Mouse (Mus musculus) liver, embryonic 11.5 days (tissue): ENCODE measurements around the gene Ms4a5. TPM values are rescaled to one million over a fixed set of nuclear protein-coding genes. Genes with fewer than 3 reads are reported as not detected.
"Not testable (repeated sequence)": the region's sequence is repeated elsewhere in the genome, so short reads cannot be mapped to it uniquely, and the experiment has no call there.

ENCODE experiments used
- ATAC-seq: fragments of 200-750 bp; cut with Nextera tagmentation; replicated peaks from 2 replicates; pipeline ENCODE4 v1.8.0; 2017; ENCODE audit warnings: moderate number of reproducible peaks, mild to moderate bottlenecking, moderate TSS enrichment, moderate library complexity; ENCODE audit not compliant: low FRiP score
- DNase-seq: peaks from one replicate; pipeline ENCODE4 v3.0.0-alpha.2; 2017; ENCODE audit warnings: low spot score
- H3K27ac ChIP-seq: fragments of 300-500 bp; sonication (generic); 2 replicates; pipeline ENCODE4 v1.5.1; 2014; ENCODE audit warnings: mild to moderate bottlenecking, low read depth, low read length, control low read depth
- H3K27me3 ChIP-seq: fragments of 300-500 bp; sonication (generic); replicated peaks from 2 replicates; pipeline ENCODE4 v1.6.1; 2014; ENCODE audit warnings: low read length, mixed read lengths; ENCODE audit not compliant: control insufficient read depth, insufficient read depth
- H3K36me3 ChIP-seq: fragments of 300-500 bp; sonication (generic); 2 replicates; pipeline ENCODE4 v1.6.1; 2014; ENCODE audit warnings: mild to moderate bottlenecking, low read length, moderate library complexity, mixed read lengths; ENCODE audit not compliant: control insufficient read depth, insufficient read depth
- H3K4me1 ChIP-seq: fragments of 300-500 bp; sonication (generic); replicated peaks from 2 replicates; pipeline ENCODE4 v1.6.1; 2014; ENCODE audit warnings: low read length, mixed read lengths; ENCODE audit not compliant: control insufficient read depth, insufficient read depth
- H3K4me2 ChIP-seq: fragments of 300-500 bp; sonication (generic); 2 replicates; pipeline ENCODE4 v1.6.1; 2014; ENCODE audit warnings: mild to moderate bottlenecking, control low read depth, moderate library complexity
- H3K4me3 ChIP-seq: fragments of 300-500 bp; sonication (generic); 2 replicates; pipeline ENCODE4 v1.5.1; 2014; ENCODE audit warnings: low read depth, low read length, control low read depth
- H3K9ac ChIP-seq: fragments of 300-500 bp; sonication (generic); 2 replicates; pipeline ENCODE4 v1.6.1; 2014; ENCODE audit warnings: low read depth, low read length, control low read depth
- H3K9me3 ChIP-seq: fragments of 300-500 bp; sonication (generic); 2 replicates; pipeline ENCODE4 v1.6.1; 2016; ENCODE audit warnings: low read length, inconsistent platforms, mixed read lengths; ENCODE audit not compliant: control insufficient read depth
- WGBS: fragments of 180-500 bp; shearing (Covaris S2); extraction: QIAGEN DNeasy Blood & Tissue Kit; methylation state at CpG from one replicate; pipeline ENCODE4 v1.1.7; 2014; 5-methylcytosine and 5-hydroxymethylcytosine counted together
- polyA plus RNA-seq: library from polyadenylated mRNA; unstranded; fragments of >200 nt; fragmentation: Nextera tagmentation; extraction: Ambion mirVana; gene quantifications from 2 replicates; pipeline ENCODE4 v1.2.1, GENCODE M21; 2014

Ms4a5 gene
- polyA plus RNA-seq: not detected in 2 replicates

GRCm38 (mm10) chr19:11283773-11284172, at the start of gene Ms4a5:
Gene Ms4a5, minus strand, starts transcription at chr19:11283873.
- WGBS: 80% methylated on average over 2 of the region's 2 CpGs
- no peak within 1 kb of the TSS for H3K9ac ChIP-seq

GRCm38 (mm10) chr19:11321123-11321522, 37.5 kb upstream of the Ms4a5 start:
- no peak overlapping the region for H3K4me3 ChIP-seq
- no peaks in the 10 kb centered on the region for H3K27me3 ChIP-seq
- H3K4me1 ChIP-seq: no peaks in the 10 kb centered on the region
- no peak overlapping the region for H3K27ac ChIP-seq
- no peaks in the 10 kb centered on the region for H3K36me3 ChIP-seq
- DNase-seq: no peak
- no peaks in the 10 kb centered on the region for H3K9me3 ChIP-seq
- H3K4me2 ChIP-seq: no peak overlapping the region
- H3K9ac ChIP-seq: no peak overlapping the region
- 62% methylated on average over 1 of the region's 1 CpGs for WGBS
- no peak for ATAC-seq

More at GRCm38 (mm10) chr19:11283773-11284172, at the start of gene Ms4a5:
- Histone ChIP-seq H3K27me3 (no peaks in the 10 kb centered on the region), H3K4me2 (no peak within 1 kb of the TSS), H3K27ac (no peak within 1 kb of the TSS), H3K36me3 (no peaks in the 10 kb centered on the region), H3K4me1 (no peaks in the 10 kb centered on the region), H3K4me3 (no peak within 1 kb of the TSS), H3K9me3 (no peaks in the 10 kb centered on the region)
- no peak for DNase-seq
- ATAC-seq: no peak

- ATAC-seq (no peak), DNase-seq (no peak)
- no peak overlapping the region for H3K27ac ChIP-seq
- H3K4me1 ChIP-seq: no peaks in the 10 kb centered on the region
- no peaks in the 10 kb centered on the region for H3K36me3 ChIP-seq
- no peak overlapping the region for H3K4me3 ChIP-seq
- no peak overlapping the region for H3K9ac ChIP-seq
- H3K27me3 ChIP-seq: no peaks in the 10 kb centered on the region
- H3K9me3 ChIP-seq: no peaks in the 10 kb centered on the region
- H3K4me2 ChIP-seq: no peak overlapping the region
- 84% methylated on average over 4 of the region's 4 CpGs for WGBS
Observed at GRCm38 (mm10) chr19:11316786-11317185, 33.1 kb upstream of the Ms4a5 start.

GRCm38 (mm10) chr19:11314354-11314753, 30.7 kb upstream of the Ms4a5 start, which contains the start of gene Ms4a14:
Gene Ms4a14, minus strand, starts transcription at chr19:11314454.
- no peak within 1 kb of the TSS for H3K4me3 ChIP-seq
- H3K36me3 ChIP-seq: no peaks in the 10 kb centered on the region
- H3K27me3 ChIP-seq: no peaks in the 10 kb centered on the region
- ATAC-seq (no peak), DNase-seq (no peak)
- no peak within 1 kb of the TSS for H3K27ac ChIP-seq
- no peak within 1 kb of the TSS for H3K4me2 ChIP-seq
- no peaks in the 10 kb centered on the region for H3K4me1 ChIP-seq
- H3K9ac ChIP-seq: no peak within 1 kb of the TSS
- 53% methylated on average over 1 of the region's 1 CpGs for WGBS
- no peaks in the 10 kb centered on the region for H3K9me3 ChIP-seq

GRCm38 (mm10) chr19:11308888-11309287, 25.2 kb upstream of the Ms4a5 start:
- no peak for DNase-seq
- ATAC-seq: no peak
- H3K9ac ChIP-seq: no peak overlapping the region
- H3K4me3 ChIP-seq: no peak overlapping the region
- no peaks in the 10 kb centered on the region for H3K27me3 ChIP-seq
- no peaks in the 10 kb centered on the region for H3K4me1 ChIP-seq
- no peak overlapping the region for H3K4me2 ChIP-seq
- H3K27ac ChIP-seq: no peak overlapping the region
- no peaks in the 10 kb centered on the region for H3K36me3 ChIP-seq
- no peaks in the 10 kb centered on the region for H3K9me3 ChIP-seq

GRCm38 (mm10) chr19:11299529-11299928, 15.9 kb upstream of the Ms4a5 start:
- ATAC-seq: not testable (repeated sequence)

GRCm38 (mm10) chr19:11298939-11299338, 15.3 kb upstream of the Ms4a5 start:
- Histone ChIP-seq H3K27ac (no peak overlapping the region), H3K4me2 (no peak overlapping the region), H3K4me3 (no peak overlapping the region), H3K9me3 (no peaks in the 10 kb centered on the region), H3K9ac (no peak overlapping the region), H3K4me1 (no peaks in the 10 kb centered on the region), H3K27me3 (no peaks in the 10 kb centered on the region), H3K36me3 (no peaks in the 10 kb centered on the region)
- WGBS: 64% methylated on average over 2 of the region's 2 CpGs
- DNase-seq (no peak), ATAC-seq (no peak)

More at GRCm38 (mm10) chr19:11299529-11299928, 15.9 kb upstream of the Ms4a5 start:
- not testable (repeated sequence) for H3K9me3 ChIP-seq, H3K36me3 ChIP-seq, H3K27me3 ChIP-seq, H3K9ac ChIP-seq, DNase-seq, H3K4me2 ChIP-seq, H3K27ac ChIP-seq, H3K4me1 ChIP-seq, H3K4me3 ChIP-seq
- WGBS: 57% methylated on average over 4 of the region's 4 CpGs

- not testable (repeated sequence) for H3K4me3 ChIP-seq, H3K27me3 ChIP-seq, H3K4me1 ChIP-seq, ATAC-seq, H3K27ac ChIP-seq, H3K9ac ChIP-seq, H3K9me3 ChIP-seq, H3K36me3 ChIP-seq
- peak; percentile 33 for DNase-seq
- WGBS: 17% methylated on average over 3 of the region's 3 CpGs
- H3K4me2 ChIP-seq: peak overlapping the region; percentile 62; the same call in 1 of the 2 replicates
Observed at GRCm38 (mm10) chr19:11293616-11294015, 9.9 kb upstream of the Ms4a5 start.

GRCm38 (mm10) chr19:11292990-11293389, 9.3 kb upstream of the Ms4a5 start:
- ATAC-seq: no peak
- Histone ChIP-seq H3K4me3 (peak overlapping the region; percentile 46), H3K9ac (0 out of 2 replicates have a peak overlapping the region, but pooled peaks have one; percentile 46), H3K36me3 (no peaks in the 10 kb centered on the region), H3K27ac (no peak overlapping the region), H3K9me3 (no peaks in the 10 kb centered on the region), H3K27me3 (no peaks in the 10 kb centered on the region), H3K4me1 (no peaks in the 10 kb centered on the region), H3K4me2 (peak overlapping the region; percentile 62)
- DNase-seq: peak; percentile 47
- WGBS: 4% methylated on average over 12 of the region's 12 CpGs
